Mouse (Mus musculus) liver, embryonic 14.5 days (tissue): ENCODE results near the gene Ercc8.

Experiments used
- CTCF ChIP-seq: IDR thresholded peaks from 2 replicates; pipeline ENCODE4 v1.5.1; 2016; ENCODE audit warnings: antibody characterized with exemption, low read depth, control low read depth
- EP300 ChIP-seq: IDR thresholded peaks from 2 replicates; pipeline ENCODE4 v1.6.1; 2016; ENCODE audit warnings: antibody characterized with exemption, low read depth

DNA sequence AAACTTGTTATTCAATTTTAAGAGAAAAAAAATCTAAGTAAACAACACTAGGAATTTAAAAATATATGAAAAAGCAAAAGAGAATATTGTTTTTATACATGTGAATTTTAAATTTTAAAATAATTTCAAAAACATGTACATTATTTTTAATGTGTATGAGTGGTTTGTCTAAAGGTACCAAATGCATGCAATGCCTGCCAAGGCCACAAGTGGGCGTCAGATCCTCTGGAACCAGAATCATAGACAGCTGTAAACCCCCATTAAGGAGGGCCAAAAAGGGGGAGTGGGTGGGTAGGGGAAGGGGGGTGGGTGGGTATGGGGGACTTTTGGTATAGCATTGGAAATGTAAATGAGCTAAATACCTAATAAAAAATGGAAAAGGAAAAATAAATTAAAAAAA lies 31.4 kb upstream of the Ercc8 start:
- peak; percentile 65 for TF ChIP-seq CTCF
- TF ChIP-seq EP300: no peak
